Mouse (Mus musculus): ENCODE measurements around the gene Pcdh7.
"Not testable (repeated sequence)": the region's sequence is repeated elsewhere in the genome, so short reads cannot be mapped to it uniquely, and the experiment has no call there.

Pcdh7 gene

GRCm38 (mm10) chr5:58118930-58119611, 401.3 kb downstream of the Pcdh7 start:
- no peak for DNase-seq (ENCODE audit: low spot score)

- no peak for DNase-seq (ENCODE audit: low spot score)
Measured at GRCm38 (mm10) chr5:58143897-58144296, 426.1 kb downstream of the Pcdh7 start.

- DNase-seq (ENCODE audit: low spot score): no peak
Measured at GRCm38 (mm10) chr5:58153966-58154365, 436.2 kb downstream of the Pcdh7 start.

GRCm38 (mm10) chr5:58172218-58172617, 454.5 kb downstream of the Pcdh7 start:
- no peak for DNase-seq (ENCODE audit: low spot score)

- not testable (repeated sequence) for DNase-seq (ENCODE audit: low spot score)
Measured at GRCm38 (mm10) chr5:58174335-58174734, 456.6 kb downstream of the Pcdh7 start.

GRCm38 (mm10) chr5:58175532-58175931, 457.8 kb downstream of the Pcdh7 start:
- no peak for DNase-seq (ENCODE audit: low spot score)

Data from urinary bladder, postnatal 14 days (tissue).